In genomic region chr17:56511707-56512090, GRCm38 (mm10) we compare ENCODE assay signal across 9 mouse cellular contexts. TPM values are rescaled to one million over a fixed set of nuclear protein-coding genes. Genes with fewer than 3 reads are reported as not detected.
DNase-seq lines count a peak whose midpoint lies in the region; ATAC-seq and TF ChIP-seq lines count a peak whose summit lies in the region.
"Had no signal": no experiment of that assay in that cellular context is flagged by ENCODE, and none has a peak within 500 bp of the region (broad histone marks: within the 10 kb centered on the region; RNA-seq: fewer than 3 reads in every experiment).

No protein-coding gene starts in this region.

- H3K9ac ChIP-seq in lung, embryonic 15.5 days: no peak overlapping the region
- peak overlapping the region; percentile 43; the same call in 1 of the 2 replicates for H3K9ac ChIP-seq in forebrain, embryonic 14.5 days (ENCODE audit: low read length)

- peaks cover 71% of the 10 kb centered on the region for H3K27me3 ChIP-seq in lung, embryonic 15.5 days
- 0 out of 2 replicates have a peak, but pooled peaks cover 7% of the 10 kb centered on the region for H3K27me3 ChIP-seq in forebrain, embryonic 14.5 days (replicated peaks; ENCODE audit: control insufficient read depth, insufficient read depth, low read length)
- peaks cover 84% of the 10 kb centered on the region for H3K27me3 ChIP-seq in limb, embryonic 10.5 days (ENCODE audit: low read depth, poor library complexity, severe bottlenecking)

- H3K9me3 ChIP-seq in lung, embryonic 15.5 days: no peaks in the 10 kb centered on the region
- no peaks in the 10 kb centered on the region for H3K9me3 ChIP-seq in forebrain, embryonic 14.5 days (replicated peaks; ENCODE audit: control insufficient read depth, low read length)
- H3K9me3 ChIP-seq in limb, embryonic 10.5 days (replicated peaks): no peaks in the 10 kb centered on the region

- no peaks in the 10 kb centered on the region for H3K36me3 ChIP-seq in lung, embryonic 15.5 days
- no peaks in the 10 kb centered on the region for H3K36me3 ChIP-seq in forebrain, embryonic 14.5 days (ENCODE audit: control insufficient read depth, insufficient read depth, low read length)
- no peaks in the 10 kb centered on the region for H3K36me3 ChIP-seq in limb, embryonic 10.5 days

- no peak for TF ChIP-seq CTCF in olfactory bulb, adult 2 months (IDR thresholded peaks at IDR 0.05; ENCODE audit: insufficient read depth, low read depth, low read length)

- 22% methylated on average over 28 of the region's 29 CpGs for WGBS in lung, embryonic 15.5 days
- WGBS in forebrain, embryonic 14.5 days: 32% methylated on average over 29 of the region's 29 CpGs
- 24% methylated on average over 29 of the region's 29 CpGs for WGBS in limb, embryonic 10.5 days
- 40% methylated on average over 29 of the region's 29 CpGs for WGBS in olfactory bulb, adult 2 months

- peak overlapping the region; percentile 25 for H3K4me3 ChIP-seq in lung, embryonic 15.5 days
- H3K4me3 ChIP-seq in forebrain, embryonic 14.5 days (ENCODE audit: low read depth, low read length): peak overlapping the region; percentile 21
- H3K4me3 ChIP-seq in limb, embryonic 10.5 days: peak overlapping the region; percentile 37
- 0 out of 2 replicates have a peak overlapping the region, but pooled peaks have one; percentile 2 for H3K4me3 ChIP-seq in olfactory bulb, adult 2 months (ENCODE audit: insufficient read depth, low read depth, low read length)

- DNase-seq in lung, postnatal 10 days: no peak
- DNase-seq in forebrain, embryonic 14.5 days (ENCODE audit: low spot score): no peak
- no peak for DNase-seq in limb, embryonic 10.5 days (ENCODE audit: low spot score)
- no peak for DNase-seq in cerebellum, postnatal 4 days (ENCODE audit: low spot score in 2 of 2)
- no peak for DNase-seq in adrenal gland, adult 18-20 months (ENCODE audit: low spot score in 2 of 2)

- H3K27ac ChIP-seq in lung, embryonic 15.5 days: no peak overlapping the region
- H3K27ac ChIP-seq in forebrain, embryonic 14.5 days (ENCODE audit: low read depth, low read length): no peak overlapping the region
- H3K27ac ChIP-seq in limb, embryonic 10.5 days: peak overlapping the region; percentile 42
- H3K27ac ChIP-seq in olfactory bulb, adult 2 months (ENCODE audit: insufficient read depth, low read depth, low read length): no peak overlapping the region

- peaks cover 41% of the 10 kb centered on the region for H3K4me1 ChIP-seq in lung, embryonic 15.5 days
- peaks cover 52% of the 10 kb centered on the region for H3K4me1 ChIP-seq in forebrain, embryonic 14.5 days (ENCODE audit: control insufficient read depth, insufficient read depth, low read length)
- peaks cover 57% of the 10 kb centered on the region for H3K4me1 ChIP-seq in limb, embryonic 10.5 days
- H3K4me1 ChIP-seq in olfactory bulb, adult 2 months (ENCODE audit: control insufficient read depth, insufficient read depth, low read length): peaks cover 45% of the 10 kb centered on the region

- no peak for TF ChIP-seq POLR2A in olfactory bulb, adult 2 months (IDR thresholded peaks at IDR 0.05; ENCODE audit: insufficient read depth, low read depth, low read length)

- no peak for ATAC-seq in lung, embryonic 15.5 days (ENCODE audit: borderline replicate concordance, extremely low read depth, low FRiP score, low TSS enrichment)
- no peak for ATAC-seq in forebrain, embryonic 14.5 days

- H3K4me2 ChIP-seq in lung, embryonic 15.5 days: peak overlapping the region; percentile 48
- peak overlapping the region; percentile 45 for H3K4me2 ChIP-seq in forebrain, embryonic 14.5 days (ENCODE audit: low read length)

RNA-seq across cellular contexts. Expression of gene Znrf4, which starts 0.5 kb away (rescaled TPM):
- not detected in 2 replicates for polyA plus RNA-seq in lung, embryonic 15.5 days (2015; fragmentation: Nextera tagmentation; extraction: Ambion mirVana)
- 0.14 TPM in 1 of 2 replicates, not detected in the other for polyA plus RNA-seq in forebrain, embryonic 14.5 days (2014; fragmentation: Nextera tagmentation; extraction: Ambion mirVana)
- polyA plus RNA-seq in limb, embryonic 10.5 days (2016; fragmentation: Nextera tagmentation; extraction: Ambion mirVana): not detected in 2 replicates
- polyA plus RNA-seq in olfactory bulb, adult 2 months (2012; ENCODE audit: insufficient read depth, insufficient read length, low replicate concordance, missing spikeins): not detected in 2 replicates
- total RNA-seq in adrenal gland, adult 18-20 months (2021): not detected
- total RNA-seq: layer of hippocampus, adult 18-20 months had no signal
- polyA plus RNA-seq: spleen, adult 2 months had no signal

RNA-seq across cellular contexts. Expression of gene Ptprs, which starts 35.4 kb away (rescaled TPM):
- polyA plus RNA-seq in lung, embryonic 15.5 days (2015; fragmentation: Nextera tagmentation; extraction: Ambion mirVana): 73.4 and 77.9 TPM in 2 replicates
- polyA plus RNA-seq in forebrain, embryonic 14.5 days (2014; fragmentation: Nextera tagmentation; extraction: Ambion mirVana): 248 and 319 TPM in 2 replicates
- 69.5 and 83.2 TPM in 2 replicates for polyA plus RNA-seq in limb, embryonic 10.5 days (2016; fragmentation: Nextera tagmentation; extraction: Ambion mirVana)
- polyA plus RNA-seq in olfactory bulb, adult 2 months (2012; ENCODE audit: insufficient read depth, insufficient read length, low replicate concordance, missing spikeins): 198 and 241 TPM in 2 replicates
- total RNA-seq in adrenal gland, adult 18-20 months (2021): 100 to 1,000 TPM; 130 to 188 TPM

RNA-seq across cellular contexts. Expression of gene Gm20219, which starts 42.5 kb away (rescaled TPM):
- 2.4 and 4.5 TPM in 2 replicates for polyA plus RNA-seq in lung, embryonic 15.5 days (2015; fragmentation: Nextera tagmentation; extraction: Ambion mirVana)
- polyA plus RNA-seq in forebrain, embryonic 14.5 days (2014; fragmentation: Nextera tagmentation; extraction: Ambion mirVana): 0.36 and 0.57 TPM in 2 replicates
- 0.58 and 1.3 TPM in 2 replicates for polyA plus RNA-seq in limb, embryonic 10.5 days (2016; fragmentation: Nextera tagmentation; extraction: Ambion mirVana)
- polyA plus RNA-seq in olfactory bulb, adult 2 months (2012; ENCODE audit: insufficient read depth, insufficient read length, low replicate concordance, missing spikeins): not detected in 2 replicates
- total RNA-seq in adrenal gland, adult 18-20 months (2021): 1 to 10 TPM in 1 of 2 experiments, under 1 TPM in 1; 0.86 to 1.0 TPM
